Mouse (Mus musculus): ENCODE measurements around the gene Krt222. TPM values are rescaled to one million over a fixed set of nuclear protein-coding genes. Genes with fewer than 3 reads are reported as not detected.

The Krt222 gene
- polyA plus RNA-seq, 1 experiment, result not detected

DNA sequence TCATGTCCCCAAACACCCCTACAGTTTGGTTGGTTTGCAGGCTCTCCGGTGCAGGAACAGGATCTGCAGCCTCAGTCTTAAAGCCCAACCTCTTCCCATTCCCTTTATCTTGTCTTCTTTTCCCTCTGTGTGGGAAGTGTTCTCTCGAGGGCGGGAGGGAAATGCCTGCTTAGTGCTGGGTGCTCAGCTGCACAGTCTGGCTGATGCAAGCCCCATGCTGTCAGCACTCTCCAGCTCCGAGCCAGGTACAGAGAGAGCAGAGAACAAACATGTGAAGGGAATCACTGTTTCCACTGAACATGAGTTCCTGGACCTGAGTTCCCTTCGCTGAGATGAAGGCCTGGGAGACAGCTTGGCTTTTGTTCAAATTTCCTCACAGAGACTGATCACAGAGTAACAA is 6.4 kb upstream of the Krt222 start:
- TF ChIP-seq GATA1 (IDR thresholded peaks at IDR 0.05; ENCODE audit: low read length), result no peak

DNA sequence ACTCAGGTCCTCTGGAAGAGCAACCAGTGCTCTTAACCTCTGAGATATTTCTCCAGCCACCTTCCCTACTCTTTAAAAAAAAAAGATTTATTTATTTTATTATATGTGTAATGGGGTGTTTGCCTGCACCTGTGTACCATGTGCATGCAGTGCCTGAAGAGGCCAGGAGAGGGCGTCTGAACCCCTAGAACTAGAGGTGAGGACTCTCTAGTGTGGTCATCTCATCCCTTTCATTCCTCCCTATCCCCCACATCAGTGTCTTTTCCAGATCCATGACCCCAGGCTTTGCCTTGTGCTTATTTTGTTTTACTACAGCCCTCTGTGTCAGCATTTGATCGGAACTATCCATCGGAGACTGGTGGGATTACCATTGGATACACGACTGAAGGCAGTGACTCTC is 5.2 kb upstream of the Krt222 start:
- no peak for TF ChIP-seq GATA1 (IDR thresholded peaks at IDR 0.05; ENCODE audit: low read length)

DNA sequence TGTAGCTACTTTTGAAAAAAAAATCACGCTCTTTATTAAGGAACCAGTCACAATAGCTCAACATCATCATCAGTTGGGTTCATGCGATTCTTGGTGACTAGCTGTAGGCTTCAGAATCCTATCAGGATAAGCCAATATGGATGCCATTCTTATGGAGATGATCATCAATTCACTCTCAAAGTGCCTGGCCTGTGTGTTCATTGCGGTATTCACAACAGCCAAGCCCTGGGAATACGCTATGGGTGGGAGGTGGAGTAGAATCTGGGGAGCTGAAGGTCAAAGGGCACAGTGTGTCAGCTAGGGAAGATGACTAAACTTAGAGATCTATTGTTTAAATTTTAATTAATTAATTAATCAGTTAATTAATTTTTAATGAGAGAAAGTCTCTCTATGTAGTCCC is 4.0 kb upstream of the Krt222 start:
- no peak for TF ChIP-seq GATA1 (IDR thresholded peaks at IDR 0.05; ENCODE audit: low read length)

DNA sequence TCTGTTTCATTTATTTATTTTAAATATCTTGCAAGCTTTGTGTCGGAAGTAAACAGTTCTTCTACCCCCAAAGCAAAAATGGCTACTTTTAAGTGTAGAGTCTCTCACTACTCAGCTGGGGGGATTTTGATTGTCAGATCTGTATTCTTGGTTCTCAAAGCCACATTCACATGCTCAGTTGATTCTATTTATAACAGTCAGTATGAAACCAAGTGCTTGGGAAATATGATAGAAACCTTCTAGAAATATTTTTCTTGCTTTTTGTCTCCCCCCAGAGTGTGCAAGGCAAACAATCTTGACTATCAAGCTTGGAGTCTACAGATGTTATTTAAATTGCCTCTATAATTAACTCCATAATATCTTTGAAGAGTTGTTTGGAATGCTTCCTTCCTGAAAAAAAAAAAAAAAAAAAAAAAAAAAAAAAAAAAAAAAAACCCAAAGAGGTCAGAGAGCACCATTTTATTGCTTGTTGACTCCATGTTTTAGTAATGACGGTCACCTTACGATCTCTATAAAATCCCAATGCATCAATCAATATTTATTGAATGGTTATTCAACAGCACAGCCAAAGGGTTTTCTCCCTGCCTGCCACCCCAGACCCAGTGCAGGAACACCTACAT is 575 bp downstream of the Krt222 start:
- TF ChIP-seq GATA1 (IDR thresholded peaks at IDR 0.05; ENCODE audit: low read length), result no peak

DNA sequence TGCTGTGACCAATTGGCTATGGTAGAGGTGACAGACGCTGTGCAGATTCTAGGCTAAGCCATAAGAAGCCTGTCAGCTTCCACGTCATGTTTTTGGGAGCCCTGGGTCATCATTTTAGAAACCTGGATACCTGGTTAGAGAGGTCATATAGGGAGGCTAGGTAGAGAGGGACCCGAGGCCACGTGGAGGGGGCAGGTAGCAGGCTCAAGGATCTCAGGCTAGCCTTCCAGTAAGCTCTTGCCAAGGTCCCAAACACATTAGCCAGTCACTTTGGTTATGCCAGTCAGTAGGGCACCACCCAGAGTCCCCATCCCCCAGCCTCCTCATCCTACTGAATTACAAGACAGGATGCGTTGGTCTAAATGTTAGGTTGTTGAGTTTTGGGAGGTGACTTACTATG is 1.8 kb downstream of the Krt222 start:
- no peak for TF ChIP-seq GATA1 (IDR thresholded peaks at IDR 0.05; ENCODE audit: low read length)

DNA sequence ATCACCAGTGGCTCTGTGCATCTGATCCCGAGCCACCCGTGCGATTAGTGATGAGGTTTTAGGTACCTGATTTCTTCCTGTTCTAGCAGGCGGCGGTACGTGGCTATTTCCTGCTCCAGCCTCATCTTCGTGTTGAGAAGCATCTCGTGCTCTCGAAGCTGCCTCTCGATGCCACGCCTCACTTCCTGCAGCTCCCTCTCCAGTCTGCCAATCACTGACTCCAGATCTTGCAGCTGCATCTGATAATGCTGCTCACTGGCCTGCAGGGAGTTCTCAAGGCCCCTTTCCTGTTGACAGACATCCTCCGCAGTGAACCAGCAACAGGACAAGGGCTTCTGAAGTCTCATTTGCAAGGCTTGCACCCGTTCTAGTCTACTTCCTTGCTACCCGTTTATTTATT is 5.4 kb downstream of the Krt222 start:
- TF ChIP-seq GATA1 (IDR thresholded peaks at IDR 0.05; ENCODE audit: low read length), result no peak

DNA sequence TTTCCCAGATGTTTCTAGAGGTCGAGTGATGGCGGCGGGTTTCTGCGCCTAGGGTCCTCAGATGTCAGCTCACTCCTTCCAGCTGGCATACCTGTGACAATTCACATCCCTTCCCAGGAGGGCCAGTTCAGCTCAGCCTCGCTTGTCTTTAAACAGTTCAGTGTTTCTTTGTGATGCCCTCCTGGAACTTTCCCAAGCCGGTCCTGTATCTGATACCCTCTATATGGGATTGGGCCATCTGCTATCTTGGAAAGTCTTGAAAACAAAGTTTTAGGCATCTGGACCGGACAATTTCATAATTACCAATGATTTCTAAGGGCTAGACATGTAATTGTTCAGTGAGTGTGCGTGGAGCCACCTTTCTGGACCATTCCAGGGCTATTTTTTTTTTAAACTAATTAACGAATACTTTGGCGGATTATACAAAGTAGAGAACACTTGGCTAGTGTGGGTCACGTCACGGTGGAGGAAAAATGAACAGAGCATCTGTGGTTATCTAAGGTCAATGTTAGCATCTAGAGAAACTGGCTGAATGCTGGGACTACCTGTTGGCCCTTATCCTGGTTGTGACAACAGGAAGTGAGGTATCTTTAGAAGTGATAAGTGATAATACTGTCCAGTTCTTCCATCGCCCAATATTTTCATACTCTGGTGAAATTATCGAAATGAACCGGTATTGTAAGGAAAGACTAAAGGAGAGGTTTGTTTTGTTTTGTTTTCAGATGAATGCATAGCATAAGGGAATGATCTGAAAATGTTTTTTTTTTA is 12.7 kb downstream of the Krt222 start:
- TF ChIP-seq GATA1 (IDR thresholded peaks at IDR 0.05; ENCODE audit: low read length), result no peak

DNA sequence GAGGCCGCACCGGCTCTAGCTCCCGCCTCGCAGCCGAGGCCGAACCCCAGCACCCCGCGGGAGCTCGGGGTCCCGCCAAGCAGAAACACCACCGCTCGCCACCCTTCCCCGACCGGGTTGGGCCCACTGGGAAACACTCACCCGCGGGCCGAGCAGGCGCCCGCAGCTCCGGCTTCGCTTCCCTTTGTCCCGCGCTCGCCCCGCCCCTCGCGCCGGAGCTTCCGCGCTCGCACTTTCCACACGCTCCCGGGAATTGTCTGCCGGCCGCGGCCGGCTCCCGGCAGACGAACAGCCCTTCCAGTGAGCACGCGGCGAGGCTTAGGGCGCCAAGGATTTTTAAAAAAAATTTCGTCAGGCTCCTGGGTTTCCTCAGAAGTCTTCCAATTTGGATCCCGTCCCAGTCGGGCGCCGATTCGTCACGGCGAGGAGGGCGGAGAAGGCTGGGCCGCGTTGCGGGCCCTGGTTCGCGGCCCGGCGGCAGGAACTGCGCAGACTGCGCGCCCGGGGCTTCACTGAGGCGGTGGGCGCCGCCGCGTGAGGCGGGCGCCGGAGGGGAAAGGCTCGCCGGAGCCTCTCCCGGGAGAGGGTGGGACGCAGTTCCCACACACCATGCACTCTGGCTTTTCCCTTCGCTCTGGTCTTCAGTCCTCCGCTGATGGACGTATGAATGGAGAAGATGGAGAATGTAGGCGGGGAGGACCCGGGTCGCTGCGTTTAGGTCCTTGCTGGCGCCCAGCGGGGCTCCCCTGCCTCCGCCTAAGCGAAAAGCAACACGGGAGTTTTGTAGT is 13.4 kb downstream of the Krt222 start, which contains the start of gene Smarce1:
Smarce1 (minus strand) TSS at position 757 of the 788 bp plus-strand sequence.
- TF ChIP-seq GATA1 (IDR thresholded peaks at IDR 0.05; ENCODE audit: low read length), result no peak

DNA sequence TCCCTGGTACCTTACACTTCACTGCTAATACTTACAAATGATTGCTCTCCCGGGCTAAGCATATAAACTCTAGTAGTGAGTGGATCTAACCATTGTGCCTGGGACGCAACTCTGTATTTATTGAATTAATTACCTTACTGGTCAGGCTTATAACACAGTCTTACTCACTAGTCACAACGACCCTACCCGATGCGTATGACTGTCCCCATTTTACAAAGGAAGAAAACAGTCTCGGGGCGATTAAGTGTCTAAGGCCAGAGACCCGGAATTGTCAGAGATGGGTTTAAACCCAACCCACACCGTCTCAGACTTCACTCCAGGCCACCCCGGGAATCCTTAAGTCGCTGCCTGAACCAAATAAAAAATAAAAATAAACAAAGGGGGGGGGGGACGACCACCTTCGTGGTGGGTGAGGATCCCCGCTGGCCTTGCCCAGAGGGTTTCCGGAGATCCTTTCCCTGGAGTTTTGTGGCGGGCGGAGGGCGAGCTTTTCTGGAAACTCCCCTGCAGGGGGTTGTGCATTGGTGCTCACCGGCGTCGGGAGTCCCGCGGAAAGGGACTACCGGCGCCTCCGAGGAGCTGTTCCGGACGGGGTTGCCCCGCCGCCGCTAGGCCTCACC is 14.1 kb downstream of the Krt222 start:
- TF ChIP-seq GATA1 (IDR thresholded peaks at IDR 0.05; ENCODE audit: low read length), result no peak

DNA sequence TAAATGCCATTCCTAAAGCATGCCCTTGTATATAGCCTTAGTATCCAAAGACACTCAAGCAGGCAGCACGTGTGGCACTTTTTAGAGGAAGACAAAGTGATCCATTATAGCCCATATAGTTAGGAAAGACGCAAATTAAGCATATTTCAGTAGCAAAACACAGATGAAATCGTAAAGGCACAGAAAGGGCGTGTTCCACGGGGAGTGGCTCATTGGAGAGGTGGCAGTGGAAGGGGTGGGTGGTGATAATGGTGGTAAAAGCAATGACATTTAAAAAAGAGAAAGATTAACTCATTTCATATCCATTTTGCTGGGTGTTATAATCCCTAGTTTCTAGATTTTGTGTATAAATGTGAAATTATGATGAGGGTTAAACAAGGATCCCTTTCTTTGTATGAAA is 17.6 kb downstream of the Krt222 start:
- TF ChIP-seq GATA1 (IDR thresholded peaks at IDR 0.05; ENCODE audit: low read length), result no peak

DNA sequence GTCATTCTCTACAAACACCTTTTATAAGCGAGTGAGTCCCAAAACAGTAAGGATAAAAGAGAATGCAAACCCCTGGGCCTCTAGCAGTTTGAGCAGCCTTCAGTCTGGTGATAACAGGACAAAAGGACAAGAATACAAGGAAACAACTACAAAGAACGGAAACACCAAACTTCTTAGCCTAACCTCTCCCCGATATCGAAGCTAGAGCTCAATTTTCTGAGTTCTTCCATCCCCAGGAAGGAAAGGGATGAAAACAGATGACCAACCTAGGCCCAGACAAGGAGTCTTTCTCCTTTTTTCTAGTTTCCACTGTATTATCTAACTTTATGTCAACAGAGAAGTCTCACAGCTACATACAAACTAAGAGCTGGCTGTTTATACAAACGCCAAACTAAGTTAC is 20.6 kb downstream of the Krt222 start:
- no peak for TF ChIP-seq GATA1 (IDR thresholded peaks at IDR 0.05; ENCODE audit: low read length)

DNA sequence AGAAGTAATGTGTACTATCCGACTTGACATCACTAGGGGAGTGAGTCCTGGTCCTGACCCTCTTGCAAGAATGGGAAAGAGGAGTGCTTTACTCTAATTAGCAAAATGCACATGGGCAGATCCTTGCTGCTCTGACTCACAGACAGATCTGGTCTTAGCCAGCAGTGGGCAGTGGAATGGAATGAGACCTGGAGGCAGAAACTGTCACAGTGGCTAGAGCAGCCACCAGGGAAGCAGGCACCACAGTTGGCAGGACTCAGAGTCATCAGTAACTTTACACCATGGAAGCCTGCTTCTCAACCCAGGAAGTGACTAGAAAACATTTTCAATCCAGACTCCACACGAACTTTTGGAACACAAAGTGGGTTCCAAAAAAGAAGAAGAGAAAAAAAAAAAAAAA is 22.1 kb downstream of the Krt222 start:
- no peak for TF ChIP-seq GATA1 (IDR thresholded peaks at IDR 0.05; ENCODE audit: low read length)

DNA sequence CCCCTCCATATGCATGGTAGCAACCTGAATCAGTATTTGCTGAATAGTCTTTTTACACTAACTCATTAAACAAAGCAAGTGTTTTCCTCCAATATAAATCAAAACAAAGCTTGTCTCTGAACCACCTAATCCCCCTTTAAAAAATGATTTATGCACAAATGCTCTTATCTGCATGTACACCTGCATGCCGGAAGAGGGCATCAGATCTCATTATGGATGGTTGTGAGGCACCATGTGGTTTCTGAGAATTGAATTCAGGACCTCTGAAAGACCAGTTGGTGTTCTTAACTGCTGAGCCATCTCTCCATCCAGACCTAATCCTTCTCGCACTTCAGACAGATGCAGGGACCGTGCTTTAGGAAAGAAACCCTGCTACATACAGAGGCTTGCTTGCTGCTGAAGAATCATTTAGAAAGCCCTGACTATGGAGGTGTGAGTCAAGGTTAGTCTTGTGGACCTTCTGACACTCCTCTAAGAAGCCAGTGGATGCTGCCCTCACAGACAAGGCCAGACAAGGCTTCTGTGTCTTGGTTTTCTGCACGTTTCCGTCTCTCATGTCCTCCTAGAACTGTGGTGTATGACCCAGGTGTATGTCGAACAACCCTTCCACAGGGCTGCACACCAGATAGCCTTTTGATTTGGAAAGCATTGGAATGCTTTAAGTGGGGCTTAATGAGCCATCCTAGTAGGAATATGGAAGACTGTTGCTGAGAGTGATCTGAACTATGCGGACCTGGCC is 26.5 kb downstream of the Krt222 start:
- no peak for TF ChIP-seq GATA1 (IDR thresholded peaks at IDR 0.05; ENCODE audit: low read length)

DNA sequence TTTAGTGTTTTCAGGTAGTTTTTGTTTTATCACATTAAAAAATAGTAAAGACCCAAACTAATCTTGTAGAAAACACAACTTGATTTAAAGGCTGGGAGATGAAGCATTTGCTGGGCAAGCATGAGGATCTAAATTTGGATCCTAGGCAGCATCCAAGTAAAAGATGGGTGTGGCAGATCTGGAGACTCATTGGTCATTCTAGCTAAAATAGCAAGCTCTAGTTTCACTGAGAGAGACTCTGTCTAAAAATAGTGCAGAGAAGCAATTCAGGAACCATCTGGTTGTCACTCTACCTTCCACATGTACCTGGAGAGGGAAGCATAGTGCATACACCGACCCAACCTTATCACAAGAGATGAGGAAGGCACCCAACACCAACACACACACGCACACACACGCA is 27.7 kb downstream of the Krt222 start:
- TF ChIP-seq GATA1 (IDR thresholded peaks at IDR 0.05; ENCODE audit: low read length), result no peak

DNA sequence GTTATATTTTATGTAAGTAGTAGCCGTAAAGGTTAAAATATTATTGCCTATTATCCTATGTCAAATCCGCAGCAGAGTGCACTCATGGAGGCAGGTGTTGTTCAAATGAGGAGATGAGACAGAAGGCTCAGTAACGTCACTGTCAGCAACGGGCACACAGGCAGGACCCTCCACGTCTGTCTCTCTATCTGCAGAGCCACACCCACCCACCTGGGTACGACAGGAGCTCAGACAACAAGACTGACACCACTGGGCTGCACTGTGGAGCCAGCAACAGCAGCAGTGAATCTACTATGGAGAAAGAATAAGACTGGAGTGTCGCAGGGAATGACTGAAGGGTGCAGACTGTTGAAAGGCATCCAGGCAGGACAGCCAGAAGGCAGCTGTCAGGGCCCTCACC is 31.2 kb downstream of the Krt222 start:
- TF ChIP-seq GATA1 (IDR thresholded peaks at IDR 0.05; ENCODE audit: low read length), result no peak
